Mouse (Mus musculus) embryo, embryonic 9.5 days (tissue): ENCODE measurements around the gene Ngef.

ENCODE experiments used
- DNase-seq: peaks from one replicate; pipeline ENCODE4 v3.0.0-alpha.2; 2017; ENCODE audit errors: extremely low spot score

Gene Ngef

GRCm38 (mm10) chr1:87565760-87566159, 7.9 kb downstream of the Ngef start:
- no peak for DNase-seq

GRCm38 (mm10) chr1:87562967-87563366, 10.7 kb downstream of the Ngef start:
- DNase-seq: no peak

- DNase-seq: no peak
Measured at GRCm38 (mm10) chr1:87553586-87553985, 20.1 kb downstream of the Ngef start.

- no peak for DNase-seq
Measured at GRCm38 (mm10) chr1:87551008-87551407, 22.7 kb downstream of the Ngef start.

GRCm38 (mm10) chr1:87541614-87542013, 32.1 kb downstream of the Ngef start:
- peak; percentile 42 for DNase-seq

- DNase-seq: no peak
Measured at GRCm38 (mm10) chr1:87537008-87537407, 36.7 kb downstream of the Ngef start.

GRCm38 (mm10) chr1:87534118-87534517, 39.6 kb downstream of the Ngef start:
- DNase-seq: no peak

GRCm38 (mm10) chr1:87532346-87532745, 41.3 kb downstream of the Ngef start:
- DNase-seq: no peak

GRCm38 (mm10) chr1:87527191-87527590, 46.5 kb downstream of the Ngef start:
- DNase-seq: no peak

GRCm38 (mm10) chr1:87525041-87525440, 48.6 kb downstream of the Ngef start:
- no peak for DNase-seq

- no peak for DNase-seq
Measured at GRCm38 (mm10) chr1:87521523-87521922, 52.1 kb downstream of the Ngef start.

- no peak for DNase-seq
Measured at GRCm38 (mm10) chr1:87520467-87520866, 53.2 kb downstream of the Ngef start.

- DNase-seq: peak; percentile 4
Measured at GRCm38 (mm10) chr1:87510845-87511244, 62.8 kb downstream of the Ngef start.

GRCm38 (mm10) chr1:87510166-87510691, 63.4 kb downstream of the Ngef start:
- peak; percentile 53 for DNase-seq

- no peak for DNase-seq
Measured at GRCm38 (mm10) chr1:87509561-87510165, 64.0 kb downstream of the Ngef start, which contains the start of gene Neu2. TSS of gene Neu2 (plus strand) at chr1:87509889.

GRCm38 (mm10) chr1:87508591-87509560, 64.8 kb downstream of the Ngef start:
- peak; percentile 24 for DNase-seq

- no peak for DNase-seq
Measured at GRCm38 (mm10) chr1:87507857-87508256, 65.8 kb downstream of the Ngef start.

- no peak for DNase-seq
Measured at GRCm38 (mm10) chr1:87505524-87505923, 68.1 kb downstream of the Ngef start.

GRCm38 (mm10) chr1:87493542-87493941, 80.1 kb downstream of the Ngef start:
- no peak for DNase-seq

- no peak for DNase-seq
Measured at GRCm38 (mm10) chr1:87492285-87492684, 81.4 kb downstream of the Ngef start.

GRCm38 (mm10) chr1:87486386-87486785, 87.3 kb downstream of the Ngef start:
- DNase-seq: no peak

GRCm38 (mm10) chr1:87482546-87482945, 91.1 kb downstream of the Ngef start:
- DNase-seq: no peak
